Mouse (Mus musculus) heart, postnatal 0 days (tissue): ENCODE results near the gene Lrit3.

Experiments used
- CTCF ChIP-seq: IDR thresholded peaks from 2 replicates; pipeline ENCODE4 v1.5.1; 2016; ENCODE audit warnings: antibody characterized with exemption, control low read depth, low read depth
- EP300 ChIP-seq: IDR thresholded peaks from 2 replicates; pipeline ENCODE4 v1.6.1; 2016; ENCODE audit warnings: antibody characterized with exemption, low read depth

DNA sequence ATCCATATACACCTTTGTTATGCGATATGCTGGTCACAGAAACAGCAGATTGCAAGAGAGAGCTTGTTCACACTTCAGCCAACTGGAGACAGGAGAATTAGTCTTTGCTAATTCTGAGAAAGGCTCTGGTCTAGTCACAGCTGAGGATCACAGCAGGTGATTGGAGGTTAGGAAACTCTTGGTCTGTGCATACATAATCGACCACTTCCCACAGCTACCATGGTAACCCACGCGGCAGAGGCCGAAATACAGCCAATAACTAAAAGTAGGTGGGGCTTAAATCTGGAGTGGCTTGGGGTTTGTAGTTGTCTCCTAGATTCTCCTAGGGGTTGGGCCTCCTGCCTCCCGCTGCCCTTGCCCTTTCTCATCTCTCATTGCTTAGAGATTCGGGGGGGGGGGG lies 34.2 kb upstream of the Lrit3 start:
- TF ChIP-seq CTCF (no peak), EP300 (no peak)
